Mouse (Mus musculus): Measurements from ENCODE around the gene Hif3a.

Hif3a gene

GRCm38 (mm10) chr7:17038018-17038695 is 24.1 kb downstream of the Hif3a start:
- Histone ChIP-seq H3K4me3 (replicated peaks; ENCODE audit: low read length) (no peak overlapping the region), H3K9me3 (ENCODE audit: low read length) (no peaks in the 10 kb centered on the region), H3K36me3 (ENCODE audit: insufficient read depth, low read length) (peaks cover 6% of the 10 kb centered on the region; the same call in 1 of the 2 replicates), H3K27me3 (ENCODE audit: insufficient read depth, low read length) (no peaks in the 10 kb centered on the region), H3K4me1 (replicated peaks; ENCODE audit: low read depth, low read length) (peaks cover 8% of the 10 kb centered on the region)
- TF ChIP-seq POU5F1 (IDR thresholded peaks at IDR 0.05; ENCODE audit: borderline replicate concordance, low read length) (no peak), NANOG (IDR thresholded peaks at IDR 0.05; ENCODE audit: borderline replicate concordance, low read length) (no peak), CTCF (conservative IDR thresholded peaks at IDR 0.05; ENCODE audit: low read length) (no peak)

DNA sequence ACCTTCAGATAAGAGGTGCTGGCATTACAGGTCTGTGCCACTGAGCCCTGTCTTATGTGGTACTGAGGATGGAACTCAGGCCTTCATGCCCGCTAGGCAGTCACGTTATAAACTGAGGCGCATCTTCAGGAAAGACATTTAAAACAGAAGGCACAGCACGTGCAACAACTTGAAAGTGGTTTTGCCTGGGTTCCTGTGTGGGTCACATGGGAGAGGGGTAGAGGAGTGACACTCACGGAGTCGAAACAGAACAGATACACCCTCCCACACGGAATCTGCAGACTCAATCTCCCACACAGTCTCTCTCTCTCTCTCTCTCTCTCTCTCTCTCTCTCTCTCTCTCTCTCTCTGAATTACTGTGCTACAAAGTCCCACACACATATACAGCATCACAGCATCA is 32.0 kb downstream of the Hif3a start:
- H3K36me3 ChIP-seq (ENCODE audit: insufficient read depth, low read length), result peaks cover 13% of the 10 kb centered on the region
- TF ChIP-seq NANOG (IDR thresholded peaks at IDR 0.05; ENCODE audit: borderline replicate concordance, low read length) (no peak), POU5F1 (IDR thresholded peaks at IDR 0.05; ENCODE audit: borderline replicate concordance, low read length) (no peak), CTCF (conservative IDR thresholded peaks at IDR 0.05; ENCODE audit: low read length) (no peak)
- no peaks in the 10 kb centered on the region for H3K27me3 ChIP-seq (ENCODE audit: insufficient read depth, low read length)
- peaks cover 3% of the 10 kb centered on the region; the same call in 1 of the 2 replicates for H3K9me3 ChIP-seq (ENCODE audit: low read length)
- H3K4me1 ChIP-seq (replicated peaks; ENCODE audit: low read depth, low read length), result peaks cover 31% of the 10 kb centered on the region
- no peak overlapping the region for H3K4me3 ChIP-seq (replicated peaks; ENCODE audit: low read length)

DNA sequence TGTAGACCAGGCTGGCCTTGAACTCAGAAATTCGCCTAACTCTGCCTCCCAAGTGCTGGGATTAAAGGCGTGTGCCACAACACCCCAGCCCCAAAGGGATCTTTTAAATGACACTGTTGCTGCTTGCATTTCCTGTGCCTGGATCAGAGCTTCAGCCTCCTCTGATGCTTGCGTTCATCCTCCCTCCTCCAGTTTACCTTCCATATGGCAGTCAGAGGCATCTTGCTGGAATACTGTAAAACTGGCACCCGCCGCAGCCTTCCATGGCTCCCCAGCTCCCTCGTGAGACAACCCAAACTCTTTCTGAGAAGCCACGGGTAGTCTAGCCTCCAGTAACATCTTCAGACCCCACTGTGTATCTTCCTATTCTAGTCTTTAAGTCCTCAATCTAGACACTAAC is 33.3 kb downstream of the Hif3a start:
- TF ChIP-seq CTCF (conservative IDR thresholded peaks at IDR 0.05; ENCODE audit: low read length), result no peak
- TF ChIP-seq NANOG (IDR thresholded peaks at IDR 0.05; ENCODE audit: borderline replicate concordance, low read length), result no peak
- no peak for TF ChIP-seq POU5F1 (IDR thresholded peaks at IDR 0.05; ENCODE audit: borderline replicate concordance, low read length)
- H3K4me1 ChIP-seq (replicated peaks; ENCODE audit: low read depth, low read length), result peaks cover 45% of the 10 kb centered on the region
- H3K27me3 ChIP-seq (ENCODE audit: insufficient read depth, low read length), result no peaks in the 10 kb centered on the region
- no peak overlapping the region for H3K4me3 ChIP-seq (replicated peaks; ENCODE audit: low read length)
- H3K9me3 ChIP-seq (ENCODE audit: low read length), result peaks cover 3% of the 10 kb centered on the region; the same call in 1 of the 2 replicates
- peaks cover 27% of the 10 kb centered on the region for H3K36me3 ChIP-seq (ENCODE audit: insufficient read depth, low read length)

GRCm38 (mm10) chr7:17027588-17028343 is 34.5 kb downstream of the Hif3a start, which contains the start of gene Ppp5c:
Gene Ppp5c, minus strand, starts transcription at chr7:17027924.
- peaks cover 38% of the 10 kb centered on the region for H3K36me3 ChIP-seq (ENCODE audit: insufficient read depth, low read length)
- H3K4me3 ChIP-seq (replicated peaks; ENCODE audit: low read length), result peak within 1 kb of the TSS; percentile 100
- TF ChIP-seq POU5F1 (IDR thresholded peaks at IDR 0.05; ENCODE audit: borderline replicate concordance, low read length) (no peak), NANOG (IDR thresholded peaks at IDR 0.05; ENCODE audit: borderline replicate concordance, low read length) (no peak)
- H3K27me3 ChIP-seq (ENCODE audit: insufficient read depth, low read length), result no peaks in the 10 kb centered on the region
- peaks cover 56% of the 10 kb centered on the region for H3K4me1 ChIP-seq (replicated peaks; ENCODE audit: low read depth, low read length)
- peaks cover 3% of the 10 kb centered on the region; the same call in 1 of the 2 replicates for H3K9me3 ChIP-seq (ENCODE audit: low read length)

- TF ChIP-seq CTCF (conservative IDR thresholded peaks at IDR 0.05; ENCODE audit: low read length) (peak; percentile 54), POU5F1 (IDR thresholded peaks at IDR 0.05; ENCODE audit: borderline replicate concordance, low read length) (no peak), NANOG (IDR thresholded peaks at IDR 0.05; ENCODE audit: borderline replicate concordance, low read length) (no peak)
- peaks cover 3% of the 10 kb centered on the region; the same call in 1 of the 2 replicates for H3K9me3 ChIP-seq (ENCODE audit: low read length)
- no peaks in the 10 kb centered on the region for H3K27me3 ChIP-seq (ENCODE audit: insufficient read depth, low read length)
- peaks cover 61% of the 10 kb centered on the region for H3K4me1 ChIP-seq (replicated peaks; ENCODE audit: low read depth, low read length)
- H3K4me3 ChIP-seq (replicated peaks; ENCODE audit: low read length), result peak overlapping the region; percentile 100
- peaks cover 46% of the 10 kb centered on the region for H3K36me3 ChIP-seq (ENCODE audit: insufficient read depth, low read length)
Observed at GRCm38 (mm10) chr7:17026710-17027587, 35.3 kb downstream of the Hif3a start.

DNA sequence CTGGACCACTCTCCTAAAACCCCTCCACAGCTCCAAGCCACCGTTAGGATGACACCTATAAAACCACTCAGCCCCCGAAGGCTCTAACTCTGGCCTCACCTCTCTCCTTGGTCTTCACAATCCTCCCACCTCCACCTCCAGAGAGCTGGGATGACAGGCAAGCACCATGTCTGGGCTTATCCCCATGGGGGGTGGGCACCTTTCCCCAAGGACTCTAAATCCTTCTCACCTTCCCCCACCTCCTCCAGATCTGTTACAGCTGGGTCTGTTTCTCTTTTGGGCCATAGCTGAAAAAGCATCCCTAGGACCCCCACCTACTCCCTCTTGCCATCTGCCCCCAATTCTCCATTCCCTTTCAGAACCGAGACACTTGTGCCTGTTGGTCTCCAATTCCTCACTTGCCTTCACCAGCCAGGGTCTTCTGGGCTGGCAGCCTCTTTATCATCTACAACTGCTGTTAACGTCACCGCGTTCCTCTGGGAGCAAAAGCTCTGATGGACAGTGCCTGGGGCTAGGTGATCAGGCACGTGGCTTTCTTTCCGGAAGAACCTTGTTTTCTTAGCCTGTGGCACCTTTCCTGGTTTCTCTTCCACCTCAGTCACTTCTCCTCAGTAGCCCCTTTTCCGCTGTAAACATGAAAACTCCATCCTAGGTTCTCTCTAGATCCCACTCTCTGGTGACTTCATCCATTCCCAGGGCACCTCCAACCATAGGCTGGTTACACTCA is 36.2 kb downstream of the Hif3a start:
- Histone ChIP-seq H3K4me1 (replicated peaks; ENCODE audit: low read depth, low read length) (peaks cover 65% of the 10 kb centered on the region), H3K27me3 (ENCODE audit: insufficient read depth, low read length) (no peaks in the 10 kb centered on the region), H3K4me3 (replicated peaks; ENCODE audit: low read length) (peak overlapping the region; percentile 100), H3K36me3 (ENCODE audit: insufficient read depth, low read length) (peaks cover 55% of the 10 kb centered on the region), H3K9me3 (ENCODE audit: low read length) (peaks cover 3% of the 10 kb centered on the region; the same call in 1 of the 2 replicates)
- TF ChIP-seq POU5F1 (IDR thresholded peaks at IDR 0.05; ENCODE audit: borderline replicate concordance, low read length) (no peak), NANOG (IDR thresholded peaks at IDR 0.05; ENCODE audit: borderline replicate concordance, low read length) (no peak), CTCF (conservative IDR thresholded peaks at IDR 0.05; ENCODE audit: low read length) (no peak)

- TF ChIP-seq POU5F1 (IDR thresholded peaks at IDR 0.05; ENCODE audit: borderline replicate concordance, low read length), result no peak
- TF ChIP-seq CTCF (conservative IDR thresholded peaks at IDR 0.05; ENCODE audit: low read length), result no peak
- TF ChIP-seq NANOG (IDR thresholded peaks at IDR 0.05; ENCODE audit: borderline replicate concordance, low read length), result no peak
- H3K9me3 ChIP-seq (ENCODE audit: low read length), result peaks cover 3% of the 10 kb centered on the region; the same call in 1 of the 2 replicates
- peak overlapping the region; percentile 100 for H3K4me3 ChIP-seq (replicated peaks; ENCODE audit: low read length)
- H3K4me1 ChIP-seq (replicated peaks; ENCODE audit: low read depth, low read length), result peaks cover 70% of the 10 kb centered on the region
- no peaks in the 10 kb centered on the region for H3K27me3 ChIP-seq (ENCODE audit: insufficient read depth, low read length)
- peaks cover 61% of the 10 kb centered on the region for H3K36me3 ChIP-seq (ENCODE audit: insufficient read depth, low read length)
Observed at GRCm38 (mm10) chr7:17025505-17025894, 36.7 kb downstream of the Hif3a start.

Measured in E14TG2a.4 (cell line).